Mouse (Mus musculus) kidney, postnatal 14 days (tissue): ENCODE data around the gene Unkl.
A peak's percentile ranks its signal among the peaks of the same experiment; 100 is the strongest.

Experiments used
- DNase-seq: peaks from one replicate; pipeline ENCODE4 v3.0.0; 2022; ENCODE audit warnings: mixed read lengths

Gene Unkl

DNA sequence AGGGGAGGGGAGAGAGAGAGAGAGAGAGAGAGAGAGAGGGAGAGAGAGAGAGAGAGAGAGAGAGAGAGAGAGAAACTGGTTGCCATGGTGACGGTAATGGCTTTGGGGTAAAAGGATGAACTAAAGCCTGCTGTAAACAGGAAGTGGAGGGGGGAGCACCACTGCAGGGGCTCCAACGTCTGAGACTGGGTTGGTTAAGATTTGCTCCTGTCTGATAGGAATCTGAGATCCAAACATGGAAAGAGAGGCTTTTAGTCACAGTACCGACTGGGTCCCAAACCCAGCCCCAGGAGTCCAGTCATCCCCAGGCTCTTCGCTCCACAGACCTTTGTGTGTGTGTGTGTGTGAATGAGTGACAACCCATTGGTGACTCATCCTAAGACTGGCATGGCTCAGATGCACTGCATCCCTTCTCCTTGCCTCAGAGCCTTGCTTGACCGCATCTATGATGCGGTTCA, 69.6 kb downstream of the Unkl start:
- DNase-seq, result peak; percentile 38

DNA sequence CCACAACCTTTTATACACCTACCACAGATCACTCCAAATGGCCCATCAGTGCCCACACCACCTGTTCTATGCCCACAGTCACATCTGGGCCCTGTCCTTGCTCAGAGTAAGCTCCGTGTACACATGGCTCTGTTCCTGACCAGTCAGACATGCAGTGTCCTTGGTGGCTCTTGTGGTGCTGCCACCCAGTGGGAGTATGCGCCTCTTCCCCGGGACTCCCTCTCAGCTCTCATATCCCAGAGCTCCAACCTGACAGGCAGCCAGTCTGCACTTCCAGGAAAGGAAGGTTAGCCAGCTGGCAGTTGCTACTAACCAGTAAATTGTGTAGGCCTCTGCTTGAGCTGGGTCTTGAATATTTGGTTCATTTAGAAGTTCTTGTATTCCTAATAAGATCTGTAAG, 76.3 kb downstream of the Unkl start:
- peak; percentile 37 for DNase-seq

DNA sequence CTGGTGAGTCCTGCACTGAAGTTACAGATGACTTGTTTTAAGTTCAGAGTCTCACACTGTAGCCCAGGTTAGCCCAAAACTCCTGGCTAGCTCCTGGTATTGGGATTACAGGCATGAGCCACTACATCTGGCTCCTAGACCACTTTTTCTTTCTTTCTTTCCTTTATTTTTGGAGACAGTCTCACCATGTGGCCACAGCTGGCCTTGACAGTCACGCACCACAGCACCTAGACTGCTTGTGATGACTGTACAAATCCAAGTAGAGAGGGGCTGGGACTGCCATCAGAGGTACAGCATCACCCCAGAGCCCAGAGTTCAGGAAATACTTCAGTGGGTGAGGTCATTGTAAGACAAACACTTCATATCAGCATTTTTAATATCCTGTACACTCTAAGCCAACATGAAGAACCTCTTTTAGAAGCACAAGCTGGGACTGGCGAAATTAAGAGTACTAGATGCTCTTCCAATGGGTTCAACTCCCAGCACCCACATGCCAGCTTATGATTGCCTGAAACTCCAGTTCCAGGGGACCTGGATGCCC, 82.7 kb downstream of the Unkl start:
- DNase-seq, result no peak

DNA sequence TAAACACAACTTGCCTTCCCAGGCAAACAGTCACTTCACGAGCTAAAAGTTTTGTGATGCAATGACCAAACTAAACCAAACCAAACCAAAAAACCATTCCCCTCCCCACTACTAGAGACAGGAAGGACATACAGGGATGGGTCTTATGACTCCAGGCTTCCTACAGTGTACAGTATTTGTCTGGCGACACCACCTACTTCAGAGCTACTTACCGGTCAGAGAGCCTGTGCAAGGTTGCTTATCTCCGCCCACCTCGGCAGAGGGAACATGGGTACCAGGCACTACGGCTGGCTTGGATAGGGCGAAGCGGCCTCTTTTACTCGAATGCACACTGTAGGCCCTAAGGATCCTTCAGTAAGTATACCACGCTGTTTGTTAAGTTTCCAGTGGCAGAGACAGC, 84.1 kb downstream of the Unkl start:
- DNase-seq, result peak; percentile 49

DNA sequence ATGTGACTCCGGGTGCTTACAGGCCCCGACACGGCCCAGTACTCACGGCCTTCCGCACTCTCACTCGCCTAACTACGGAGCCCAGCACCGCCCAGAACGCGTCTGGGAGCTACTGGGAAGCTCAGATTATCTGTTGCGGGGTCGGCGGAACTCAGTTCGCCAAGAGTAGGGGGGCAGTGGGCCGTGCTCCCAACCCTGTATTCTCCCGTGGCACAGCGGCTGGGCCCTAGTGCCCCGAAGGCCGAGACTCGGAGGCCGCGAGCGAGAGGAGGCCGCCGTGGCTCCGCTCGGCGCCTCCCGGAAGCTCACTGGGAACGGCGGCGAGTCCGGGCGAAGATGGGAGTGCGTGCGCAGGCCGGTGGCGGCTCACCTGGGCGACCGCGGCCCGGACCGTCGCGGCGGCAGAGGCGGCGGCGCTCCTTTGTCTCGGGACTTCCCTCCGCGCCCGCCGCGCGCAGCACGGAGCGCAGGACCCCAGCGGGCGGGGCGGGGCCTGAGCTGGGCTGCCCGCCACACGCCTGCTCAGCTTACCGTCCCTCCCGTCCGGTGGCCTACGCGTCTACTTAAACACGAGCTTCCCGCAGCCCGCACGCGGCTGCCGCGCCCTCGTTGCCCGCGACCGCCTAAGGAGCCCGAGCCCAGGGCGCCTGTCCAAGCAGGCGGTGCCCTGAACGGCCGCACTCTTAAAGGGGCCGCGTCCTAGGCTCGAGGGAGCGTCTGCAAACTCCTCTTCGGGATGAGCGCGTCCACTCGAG, 84.9 kb downstream of the Unkl start:
- no peak for DNase-seq

DNA sequence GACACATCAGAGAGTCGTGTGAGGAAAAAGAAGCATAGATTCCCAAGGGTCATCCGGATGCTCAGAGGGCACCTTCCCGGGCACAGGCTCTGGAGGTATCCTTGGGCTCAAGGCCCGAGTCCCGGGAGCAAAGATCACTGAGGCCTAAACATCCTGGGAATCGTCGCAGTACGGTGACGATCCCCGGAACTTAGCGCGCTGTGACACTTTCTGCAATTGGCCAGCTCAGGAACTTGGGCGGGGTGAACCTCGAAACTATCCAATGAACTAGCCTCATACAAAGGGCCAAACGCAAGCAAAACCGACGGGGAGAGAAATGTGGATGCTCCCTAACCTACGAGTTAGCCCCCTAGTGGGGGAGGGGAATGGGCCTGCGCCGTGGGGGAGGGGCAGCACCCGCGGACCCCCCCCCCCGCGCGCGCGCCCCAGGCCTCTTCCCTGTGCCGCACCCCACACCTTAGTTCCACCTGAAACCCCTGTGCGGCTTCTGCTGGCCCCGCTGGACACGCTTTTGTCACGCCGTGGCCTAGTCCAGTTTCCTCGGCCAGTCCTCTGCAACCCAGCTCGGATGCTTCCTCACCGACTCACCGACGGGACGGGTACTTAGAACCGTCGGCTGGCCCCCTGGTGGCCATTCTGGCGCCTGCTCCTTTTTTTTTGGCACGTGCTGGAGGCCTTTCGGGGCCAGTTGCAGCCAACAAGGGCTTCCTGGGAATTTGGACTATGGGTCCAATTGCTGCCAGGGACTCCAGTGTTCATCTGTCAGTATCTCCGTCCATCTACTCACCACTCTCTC, 85.7 kb downstream of the Unkl start:
- peak; percentile 98 for DNase-seq

DNA sequence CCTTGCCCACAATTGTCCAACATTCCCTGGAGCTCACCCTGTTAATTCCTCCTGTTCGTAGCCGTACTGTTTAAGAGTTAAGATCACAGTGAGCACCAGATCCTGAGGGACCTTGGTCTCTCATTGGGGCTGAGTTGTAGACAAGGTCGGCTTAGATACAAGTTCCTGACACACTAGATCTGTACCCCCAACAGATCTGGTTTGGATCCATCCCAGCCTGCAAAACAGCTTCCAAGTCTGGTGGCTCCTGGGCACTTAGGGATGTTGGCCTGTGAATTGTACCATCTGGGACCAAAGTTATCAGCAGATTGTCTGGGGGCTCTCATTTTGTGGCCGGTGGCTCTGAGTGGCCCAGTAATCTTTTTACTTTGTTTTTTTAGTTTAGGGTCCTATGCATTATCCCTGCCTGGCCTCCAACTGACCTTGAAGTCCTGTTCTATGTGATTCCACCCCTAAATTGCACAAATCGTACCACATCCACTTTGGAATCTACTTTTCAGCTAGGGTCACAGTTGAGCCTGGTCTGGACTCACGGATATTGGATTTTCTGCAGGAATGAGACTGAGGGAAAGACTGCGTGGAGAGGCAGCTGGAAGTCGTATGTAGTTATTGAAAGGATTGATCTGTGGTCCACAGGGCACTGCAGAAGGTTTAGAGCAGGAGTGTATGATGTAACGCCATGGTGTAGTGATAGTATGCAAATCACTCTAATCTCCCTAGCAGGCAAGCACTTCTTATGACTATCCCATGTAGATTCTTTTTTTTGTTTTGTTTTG, 86.6 kb downstream of the Unkl start, which contains the start of gene Ube2i:
Ube2i (minus strand) TSS at position 52 of the 776 bp plus-strand sequence.
- no peak for DNase-seq

DNA sequence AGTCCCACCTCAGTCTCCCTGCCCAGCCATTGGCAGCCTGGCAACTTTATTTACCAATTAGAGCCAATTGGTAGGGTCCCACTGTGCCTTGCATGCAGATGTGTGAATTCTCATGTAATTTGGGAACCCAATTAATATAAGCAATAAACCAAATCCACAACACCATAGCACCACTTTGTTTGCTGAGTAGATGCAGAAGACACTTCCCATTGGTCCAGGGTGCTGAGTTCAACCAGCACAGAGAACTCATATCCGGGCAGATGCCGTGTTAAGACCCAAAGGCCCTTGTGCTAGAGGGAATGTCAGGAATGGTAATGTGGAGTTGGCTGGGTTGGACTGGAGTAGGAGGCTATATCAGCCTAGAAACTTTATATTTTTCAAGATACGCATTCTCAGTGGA, 87.6 kb downstream of the Unkl start:
- no peak for DNase-seq

DNA sequence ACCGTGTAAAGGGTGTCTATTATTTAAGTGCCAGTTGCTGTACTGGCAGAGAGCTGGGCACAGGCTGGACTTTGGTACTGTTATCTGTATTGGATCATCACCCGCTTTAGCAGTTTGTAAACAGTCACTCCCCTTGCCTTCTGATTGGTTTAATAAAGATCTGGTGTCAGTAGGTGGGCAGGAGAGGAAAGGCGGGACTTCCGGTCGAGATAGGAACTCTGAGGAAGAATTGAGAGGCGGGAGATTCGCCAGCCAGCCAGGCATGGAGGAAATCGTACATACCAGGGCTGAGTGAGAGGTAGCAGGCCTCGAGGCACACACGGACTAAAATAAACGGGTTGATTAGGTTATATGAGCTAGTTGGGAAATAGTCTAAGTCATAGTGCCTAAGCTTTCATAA, 93.9 kb downstream of the Unkl start:
- peak; percentile 74 for DNase-seq
